Mouse (Mus musculus): ENCODE data around the gene Lef1.

Gene Lef1

DNA sequence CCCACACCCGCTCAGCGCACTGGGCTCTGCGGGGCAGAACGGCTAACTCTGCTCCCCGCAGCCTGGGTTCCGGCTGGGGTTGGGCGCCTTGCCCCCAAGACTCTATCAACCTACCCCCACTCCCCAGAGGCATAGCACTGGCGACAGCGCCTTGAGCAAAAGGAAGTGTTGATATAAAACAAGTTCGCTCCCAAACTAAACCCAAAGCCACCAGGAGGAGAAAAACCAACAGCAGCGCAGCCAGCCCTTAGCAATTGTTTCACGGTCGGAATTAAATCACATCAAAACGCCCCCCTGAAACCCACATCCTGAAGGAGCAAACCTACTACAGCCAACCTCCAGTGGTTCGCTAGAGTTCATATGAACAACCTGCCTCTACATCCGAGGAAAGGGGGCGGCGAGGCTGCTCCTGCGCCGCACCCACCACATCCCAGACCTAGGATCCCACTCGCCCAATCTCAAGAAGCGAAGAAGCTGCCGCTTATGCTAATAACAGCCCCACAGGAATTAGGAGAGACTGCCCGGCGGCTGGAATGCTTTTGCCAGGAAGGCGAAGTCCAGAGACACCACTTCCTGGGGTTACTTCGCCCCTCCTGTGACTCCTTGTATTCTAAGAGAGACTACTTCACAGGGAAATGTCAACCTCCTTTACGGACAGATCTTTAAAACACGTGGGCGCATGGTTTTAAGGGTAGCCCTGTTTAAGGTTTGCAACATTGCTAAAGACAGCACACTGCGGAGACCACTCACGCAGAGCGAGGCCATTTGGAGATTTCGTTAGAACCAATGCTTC lies 2.8 kb upstream of the Lef1 start:
- no peak for DNase-seq (ENCODE audit: extremely low read depth, low read depth, low spot score)

DNA sequence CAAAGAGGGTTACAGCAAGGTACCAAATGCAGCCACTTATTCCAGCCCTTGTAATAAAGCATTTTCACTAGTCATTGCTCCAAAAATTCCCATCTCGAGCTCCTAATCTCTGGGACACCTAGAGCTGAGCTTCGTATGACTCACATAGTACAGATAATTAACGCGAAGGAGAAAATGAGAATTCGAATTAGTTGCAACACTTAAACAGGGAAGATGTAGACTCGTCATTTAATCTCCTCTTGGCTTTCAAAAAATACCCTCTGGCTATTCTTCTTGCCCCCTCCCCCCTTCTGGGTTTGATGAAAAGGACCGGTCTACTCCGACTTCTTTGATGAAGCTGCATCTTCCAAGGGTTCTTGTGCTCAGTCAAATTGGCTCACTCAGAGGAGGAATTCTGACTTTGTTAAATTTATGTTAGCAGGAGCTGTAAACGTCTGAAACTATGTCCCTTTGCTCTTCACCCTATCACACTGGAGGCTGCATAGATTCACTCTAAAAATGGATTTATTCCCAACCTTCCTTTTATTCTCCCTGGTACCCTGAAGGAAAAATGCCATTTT lies 2.1 kb upstream of the Lef1 start:
- no peak for DNase-seq (ENCODE audit: extremely low read depth, low read depth, low spot score)

- no peak for DNase-seq (ENCODE audit: extremely low read depth, low read depth, low spot score)
Observed at GRCm38 (mm10) chr3:131109066-131109685, 1.1 kb upstream of the Lef1 start.

- DNase-seq (ENCODE audit: extremely low read depth, low read depth, low spot score), result no peak
Observed at GRCm38 (mm10) chr3:131109686-131110070, 593 bp upstream of the Lef1 start.

DNA sequence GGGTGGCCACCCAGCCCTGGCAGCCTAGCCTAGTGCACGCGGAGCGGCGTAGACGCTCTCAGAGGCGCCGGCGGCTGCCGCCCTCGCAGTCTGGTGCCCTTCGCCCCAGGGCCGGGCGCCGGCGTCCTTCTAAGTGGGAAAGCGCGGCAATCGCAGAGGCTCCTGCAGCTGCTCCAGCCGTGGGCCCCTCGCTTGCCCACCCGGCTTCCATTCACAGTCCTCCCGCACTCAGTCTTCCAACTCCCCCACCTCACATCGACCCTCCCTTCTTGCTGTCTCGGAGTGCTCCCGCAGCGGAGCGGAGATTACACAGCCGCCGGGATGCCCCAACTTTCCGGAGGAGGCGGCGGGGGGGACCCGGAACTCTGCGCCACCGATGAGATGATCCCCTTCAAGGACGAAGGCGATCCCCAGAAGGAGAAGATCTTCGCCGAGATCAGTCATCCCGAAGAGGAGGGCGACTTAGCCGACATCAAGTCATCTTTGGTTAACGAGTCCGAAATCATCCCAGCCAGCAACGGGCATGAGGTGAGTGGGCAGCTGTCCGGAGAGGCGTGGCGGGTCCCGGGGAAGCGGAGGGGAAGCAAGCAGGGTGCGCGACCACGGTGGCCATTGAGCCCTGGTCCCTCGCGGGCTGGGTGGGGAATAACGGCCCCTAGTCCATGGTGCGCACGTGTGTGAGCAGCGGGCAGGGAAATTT lies 1.0 kb downstream of the Lef1 start:
- DNase-seq (ENCODE audit: extremely low read depth, low read depth, low spot score), result no peak

GRCm38 (mm10) chr3:131111851-131112572 lies 1.7 kb downstream of the Lef1 start:
- DNase-seq (ENCODE audit: extremely low read depth, low read depth, low spot score), result no peak

- DNase-seq (ENCODE audit: extremely low read depth, low read depth, low spot score), result no peak
Observed at GRCm38 (mm10) chr3:131112573-131112955, 2.3 kb downstream of the Lef1 start.

GRCm38 (mm10) chr3:131113029-131113428 lies 2.8 kb downstream of the Lef1 start:
- no peak for DNase-seq (ENCODE audit: extremely low read depth, low read depth, low spot score)

- no peak for DNase-seq (ENCODE audit: extremely low read depth, low read depth, low spot score)
Observed at GRCm38 (mm10) chr3:131116116-131116515, 5.8 kb downstream of the Lef1 start.

- DNase-seq (ENCODE audit: extremely low read depth, low read depth, low spot score), result no peak
Observed at GRCm38 (mm10) chr3:131117352-131117751, 7.1 kb downstream of the Lef1 start.

GRCm38 (mm10) chr3:131117883-131118282 lies 7.6 kb downstream of the Lef1 start:
- DNase-seq (ENCODE audit: extremely low read depth, low read depth, low spot score), result no peak

GRCm38 (mm10) chr3:131119435-131119834 lies 9.2 kb downstream of the Lef1 start:
- no peak for DNase-seq (ENCODE audit: extremely low read depth, low read depth, low spot score)

DNA sequence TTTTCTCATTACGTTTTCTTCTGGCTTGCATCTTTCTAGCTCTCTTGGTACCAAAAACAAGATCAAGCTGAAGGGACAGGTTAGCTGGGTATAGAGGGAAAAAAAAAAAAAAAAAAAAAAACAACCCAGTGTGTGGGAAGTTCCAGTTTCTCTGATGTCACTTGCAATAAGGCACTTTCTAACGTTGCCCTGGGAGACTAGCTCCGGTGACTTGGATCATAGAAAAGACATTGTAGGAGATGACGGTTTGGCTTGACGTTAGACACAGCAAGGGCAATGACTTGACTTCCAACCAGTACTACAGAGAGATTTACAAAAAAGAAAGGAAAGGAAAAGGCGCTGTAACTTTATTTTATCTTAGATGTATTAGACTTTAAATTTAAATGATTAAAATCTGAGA lies 13.2 kb downstream of the Lef1 start:
- no peak for DNase-seq (ENCODE audit: extremely low read depth, low read depth, low spot score)

- DNase-seq (ENCODE audit: extremely low read depth, low read depth, low spot score), result no peak
Observed at GRCm38 (mm10) chr3:131125873-131126272, 15.6 kb downstream of the Lef1 start.

- no peak for DNase-seq (ENCODE audit: extremely low read depth, low read depth, low spot score)
Observed at GRCm38 (mm10) chr3:131126438-131126837, 16.2 kb downstream of the Lef1 start.

DNA sequence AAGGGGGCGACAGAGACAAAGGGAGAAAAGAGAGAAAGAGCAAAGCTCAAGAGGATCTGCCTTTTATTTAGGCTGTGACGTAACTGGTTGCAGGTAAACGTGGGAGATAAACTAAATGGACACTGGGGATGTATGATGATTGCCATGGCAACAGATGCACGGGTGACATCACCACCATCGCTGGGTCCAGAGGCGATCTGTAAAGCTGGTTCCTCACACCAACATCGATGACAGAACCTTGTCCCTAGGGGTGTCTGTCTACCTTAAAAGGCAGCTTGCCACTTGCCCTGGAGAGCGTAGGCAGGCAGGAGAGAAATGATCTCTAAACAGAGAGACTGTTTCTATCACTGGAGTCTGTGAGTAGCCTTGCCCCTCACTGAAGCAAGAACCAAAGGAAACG lies 23.7 kb downstream of the Lef1 start:
- DNase-seq (ENCODE audit: extremely low read depth, low read depth, low spot score), result no peak

- DNase-seq (ENCODE audit: extremely low read depth, low read depth, low spot score), result no peak
Observed at GRCm38 (mm10) chr3:131135434-131135833, 25.2 kb downstream of the Lef1 start.

GRCm38 (mm10) chr3:131136455-131136854 lies 26.2 kb downstream of the Lef1 start:
- no peak for DNase-seq (ENCODE audit: extremely low read depth, low read depth, low spot score)

- DNase-seq (ENCODE audit: extremely low read depth, low read depth, low spot score), result no peak
Observed at GRCm38 (mm10) chr3:131137119-131137781, 27.0 kb downstream of the Lef1 start.

DNA sequence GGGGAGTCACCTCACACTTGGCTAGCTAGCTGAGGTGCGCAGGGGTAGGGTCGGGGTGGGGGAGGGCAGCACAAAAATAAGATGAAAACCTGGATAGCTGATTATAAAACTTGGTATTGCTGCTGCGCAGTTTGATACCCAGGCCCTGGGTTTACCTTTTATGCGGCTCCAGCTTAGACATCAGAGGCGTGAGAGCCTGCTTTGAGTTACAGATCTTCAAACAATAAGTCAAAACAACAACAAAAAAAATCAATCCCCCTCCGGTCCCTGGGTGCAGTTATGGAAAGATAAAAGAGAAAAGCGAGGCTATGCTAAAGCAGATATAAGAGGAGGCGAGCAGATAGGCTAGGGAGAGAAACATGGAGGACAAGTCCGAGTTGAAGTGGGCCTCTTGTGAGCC lies 28.0 kb downstream of the Lef1 start:
- no peak for DNase-seq (ENCODE audit: extremely low read depth, low read depth, low spot score)

- DNase-seq (ENCODE audit: extremely low read depth, low read depth, low spot score), result no peak
Observed at GRCm38 (mm10) chr3:131138797-131139196, 28.5 kb downstream of the Lef1 start.
